Mouse (Mus musculus) ES-Bruce4 (cell line): ENCODE measurements around the gene Ap1s3. TPM values are rescaled to one million over a fixed set of nuclear protein-coding genes. Genes with fewer than 3 reads are reported as not detected.

Experiments used
- H3K27ac ChIP-seq: 2 replicates; pipeline ENCODE4 v1.5.1; 2012; ENCODE audit warnings: low read length, inconsistent platforms; ENCODE audit not compliant: insufficient read depth
- H3K27me3 ChIP-seq: 2 replicates; pipeline ENCODE4 v1.6.1; 2012; ENCODE audit warnings: mild to moderate bottlenecking, low read length, inconsistent platforms; ENCODE audit not compliant: control insufficient read depth, poor library complexity, insufficient read depth, severe bottlenecking
- H3K36me3 ChIP-seq: 2 replicates; pipeline ENCODE4 v1.6.1; 2012; ENCODE audit warnings: inconsistent platforms, mild to moderate bottlenecking, low read length, moderate library complexity; ENCODE audit not compliant: control insufficient read depth, poor library complexity, insufficient read depth, severe bottlenecking
- H3K4me1 ChIP-seq: one replicate; pipeline ENCODE4 v1.8.1; 2011; ENCODE audit warnings: low read length; ENCODE audit not compliant: control insufficient read depth, insufficient read depth
- H3K4me3 ChIP-seq: 2 replicates; pipeline ENCODE4 v1.5.1; 2011; ENCODE audit warnings: low read depth, mild to moderate bottlenecking, low read length
- H3K9ac ChIP-seq: 2 replicates; pipeline ENCODE4 v1.6.1; 2012; ENCODE audit warnings: low read depth, mild to moderate bottlenecking, inconsistent platforms; ENCODE audit not compliant: poor library complexity, severe bottlenecking
- H3K9me3 ChIP-seq: replicated peaks from 2 replicates; pipeline ENCODE4 v1.6.1; 2012; ENCODE audit warnings: mild to moderate bottlenecking, low read length, inconsistent platforms; ENCODE audit not compliant: control insufficient read depth, poor library complexity, insufficient read depth, severe bottlenecking
- CTCF ChIP-seq: IDR thresholded peaks from one replicate; pipeline ENCODE4 v1.8.1; 2011; ENCODE audit warnings: low read depth, low read length
- EP300 ChIP-seq: IDR thresholded peaks from 2 replicates; pipeline ENCODE4 v1.6.1; 2011; ENCODE audit warnings: low read depth, low read length; ENCODE audit not compliant: insufficient read depth
- POLR2A ChIP-seq: IDR thresholded peaks from one replicate; pipeline ENCODE4 v1.8.1; 2011; ENCODE audit warnings: low read length; ENCODE audit not compliant: insufficient read depth
- polyA plus RNA-seq: library from polyadenylated mRNA; stranded (reverse); fragments of >200 nt; gene quantifications from 2 replicates; pipeline ENCODE4 v1.2.4, GENCODE M21; 2011; ENCODE audit warnings: low read depth; ENCODE audit not compliant: missing spikeins, insufficient read depth, insufficient read length

The Ap1s3 gene
- polyA plus RNA-seq, 1 experiment, result 26.8 TPM

- no peak overlapping the region for H3K27ac ChIP-seq
- no peak overlapping the region for H3K9ac ChIP-seq
- H3K27me3 ChIP-seq, result no peaks in the 10 kb centered on the region
- no peak overlapping the region for H3K4me3 ChIP-seq
- TF ChIP-seq POLR2A, result no peak
- TF ChIP-seq CTCF, result no peak
- TF ChIP-seq EP300, result no peak
- H3K4me1 ChIP-seq, result no peaks in the 10 kb centered on the region
- no peaks in the 10 kb centered on the region for H3K9me3 ChIP-seq
- H3K36me3 ChIP-seq, result no peaks in the 10 kb centered on the region
Measured at GRCm38 (mm10) chr1:79678117-79678684, 6.4 kb upstream of the Ap1s3 start.

- Histone ChIP-seq H3K27me3 (no peaks in the 10 kb centered on the region), H3K4me3 (no peak overlapping the region), H3K4me1 (peaks cover 2% of the 10 kb centered on the region), H3K9ac (no peak overlapping the region), H3K36me3 (no peaks in the 10 kb centered on the region), H3K9me3 (no peaks in the 10 kb centered on the region), H3K27ac (no peak overlapping the region)
- TF ChIP-seq POLR2A (no peak), EP300 (no peak), CTCF (no peak)
Measured at GRCm38 (mm10) chr1:79675716-79676115, 3.9 kb upstream of the Ap1s3 start.

- Histone ChIP-seq H3K4me3 (peak overlapping the region; percentile 77), H3K4me1 (peaks cover 5% of the 10 kb centered on the region), H3K9ac (peak overlapping the region; percentile 41), H3K36me3 (no peaks in the 10 kb centered on the region), H3K27me3 (no peaks in the 10 kb centered on the region), H3K9me3 (no peaks in the 10 kb centered on the region), H3K27ac (no peak overlapping the region)
- no peak for TF ChIP-seq CTCF
- no peak for TF ChIP-seq POLR2A
- no peak for TF ChIP-seq EP300
Measured at GRCm38 (mm10) chr1:79671196-79671542, 603 bp downstream of the Ap1s3 start.

GRCm38 (mm10) chr1:79669419-79669974, 2.3 kb downstream of the Ap1s3 start:
- H3K27me3 ChIP-seq, result no peaks in the 10 kb centered on the region
- no peaks in the 10 kb centered on the region for H3K36me3 ChIP-seq
- H3K9ac ChIP-seq, result no peak overlapping the region
- no peak overlapping the region for H3K27ac ChIP-seq
- no peaks in the 10 kb centered on the region for H3K9me3 ChIP-seq
- TF ChIP-seq CTCF (no peak), EP300 (no peak), POLR2A (no peak)
- no peak overlapping the region for H3K4me3 ChIP-seq
- H3K4me1 ChIP-seq, result peaks cover 5% of the 10 kb centered on the region

- Histone ChIP-seq H3K9me3 (no peaks in the 10 kb centered on the region), H3K4me1 (no peaks in the 10 kb centered on the region), H3K36me3 (no peaks in the 10 kb centered on the region), H3K9ac (no peak overlapping the region), H3K4me3 (no peak overlapping the region), H3K27ac (no peak overlapping the region), H3K27me3 (no peaks in the 10 kb centered on the region)
- TF ChIP-seq CTCF (no peak), EP300 (no peak)
Measured at GRCm38 (mm10) chr1:79664911-79665310, 6.9 kb downstream of the Ap1s3 start.

- no peaks in the 10 kb centered on the region for H3K9me3 ChIP-seq
- H3K36me3 ChIP-seq, result no peaks in the 10 kb centered on the region
- no peaks in the 10 kb centered on the region for H3K4me1 ChIP-seq
- no peak for TF ChIP-seq POLR2A
- no peak for TF ChIP-seq CTCF
- TF ChIP-seq EP300, result no peak
- no peak overlapping the region for H3K9ac ChIP-seq
- no peak overlapping the region for H3K4me3 ChIP-seq
- no peaks in the 10 kb centered on the region for H3K27me3 ChIP-seq
- H3K27ac ChIP-seq, result no peak overlapping the region
Measured at GRCm38 (mm10) chr1:79659598-79659997, 12.2 kb downstream of the Ap1s3 start.
